Mouse (Mus musculus): ENCODE measurements at regions not wholly inside any gene's neighbourhood (a gene's known extent, or its start where the extent isn't known, plus 50 kb on each side); places are given as distances from the start of the nearest gene placed in this dataset.

- no peak for DNase-seq
Observed at GRCm38 (mm10) chr16:78247189-78247588, 54.1 kb upstream of the Cxadr start.

DNA sequence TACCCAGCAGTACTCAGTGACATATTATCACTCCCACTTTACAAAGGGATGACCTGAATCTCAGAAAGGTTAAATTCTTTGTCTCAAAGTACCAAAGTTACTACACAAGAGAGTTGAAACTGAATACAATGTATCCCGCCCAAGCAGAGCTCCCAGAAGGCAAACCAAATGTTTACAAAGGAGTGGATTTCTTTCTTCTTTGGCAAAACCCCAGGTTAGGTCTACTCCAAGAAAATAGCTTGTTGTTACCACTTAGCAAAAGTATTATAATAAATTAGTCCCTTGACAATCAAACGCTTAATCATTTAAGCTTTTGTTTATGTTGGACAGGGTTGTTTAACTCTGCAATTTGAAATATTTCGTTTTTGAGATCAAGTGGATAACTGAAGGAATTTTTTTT lies 58.6 kb upstream of the Cxadr start:
- DNase-seq = no peak

- no peak for DNase-seq
Observed at GRCm38 (mm10) chr16:78240152-78240551, 61.1 kb upstream of the Cxadr start.

- peak; percentile 21 to 26 for DNase-seq
Observed at GRCm38 (mm10) chr16:78238052-78238701, 63.1 kb upstream of the Cxadr start.

DNA sequence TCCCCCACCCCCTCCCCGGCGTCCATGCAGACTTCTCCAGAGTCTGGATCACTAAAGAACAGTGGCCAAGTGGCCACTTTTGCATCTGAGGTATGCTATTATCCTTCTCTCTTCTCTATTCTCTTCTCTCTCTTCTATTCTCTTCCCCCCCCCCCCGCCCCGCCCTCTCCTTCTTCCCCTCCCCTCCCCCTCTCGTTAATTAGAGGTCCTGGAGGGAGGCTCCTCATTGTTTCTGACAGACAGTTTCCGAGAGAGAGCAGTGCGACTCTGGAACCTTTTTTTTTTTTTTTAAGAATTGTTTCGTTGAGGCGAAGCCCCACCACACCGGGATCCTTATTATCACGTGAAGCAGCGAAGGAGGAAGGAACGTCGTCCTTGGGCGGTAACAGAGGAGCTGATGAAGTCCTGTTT lies 63.6 kb upstream of the Cxadr start:
- DNase-seq = no peak

DNA sequence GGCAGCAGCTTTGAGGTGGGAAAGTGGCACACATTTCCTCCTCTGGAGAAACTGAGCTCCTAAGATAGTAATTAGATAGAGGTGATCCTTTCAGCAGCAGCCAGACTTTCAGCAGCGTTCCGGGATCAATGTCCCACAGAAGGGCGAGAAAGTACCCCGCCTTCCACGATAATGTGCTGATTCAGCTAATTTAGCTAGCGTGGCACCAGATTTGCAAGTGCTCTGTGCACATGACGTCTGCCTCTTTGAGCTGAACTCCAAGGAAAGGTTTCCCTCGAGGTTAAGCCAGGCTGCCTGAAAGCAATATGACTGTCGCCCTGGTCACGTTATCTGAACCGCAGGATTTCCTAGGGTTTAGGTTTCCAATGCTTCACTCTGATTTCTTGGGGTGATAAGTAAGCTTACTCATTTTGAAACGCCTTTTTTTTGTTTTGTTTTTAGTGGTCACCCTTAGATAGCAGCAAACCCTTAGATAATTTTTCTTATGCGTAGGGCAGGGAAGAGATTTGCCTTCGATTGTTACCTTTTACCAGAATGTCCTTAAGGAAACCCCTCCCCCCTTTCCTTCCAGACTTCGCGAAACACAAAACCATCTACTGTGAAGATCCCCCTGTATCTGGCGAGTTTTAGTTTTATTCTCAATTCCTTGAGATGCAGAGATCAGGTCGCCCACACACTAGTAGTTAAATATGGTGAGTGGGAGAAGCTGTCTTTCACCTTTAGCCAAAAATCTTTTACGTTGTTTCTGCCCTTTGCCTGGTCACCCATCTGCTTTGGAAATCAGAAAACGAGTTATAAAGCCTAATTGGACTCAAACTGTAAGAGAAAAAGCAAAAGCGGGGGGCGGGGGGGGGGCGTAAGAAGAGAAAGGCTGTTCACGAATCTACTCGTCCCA lies 64.3 kb upstream of the Cxadr start:
- no peak for DNase-seq

DNA sequence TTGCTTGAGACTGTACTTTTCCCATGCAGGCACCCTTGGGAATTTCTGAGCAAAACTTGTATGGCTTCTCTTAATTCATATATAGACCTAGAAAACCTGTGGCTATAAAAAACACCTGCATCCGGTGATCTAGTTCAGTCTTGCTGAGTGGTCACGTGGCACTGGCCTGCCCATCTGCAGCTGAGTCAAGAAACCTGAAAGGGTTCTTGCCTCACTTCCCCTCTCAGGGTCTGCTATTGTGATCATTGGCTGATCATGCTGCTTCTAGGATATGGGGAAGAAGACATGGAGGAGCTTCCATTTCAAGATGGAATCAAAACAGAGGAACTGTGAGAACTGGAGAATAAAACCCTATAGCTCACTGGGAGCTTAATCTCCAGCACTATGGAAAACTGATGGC lies 69.1 kb upstream of the Cxadr start:
- no peak for DNase-seq

GRCm38 (mm10) chr16:78229013-78229412 lies 72.3 kb upstream of the Cxadr start:
- DNase-seq = no peak

DNA sequence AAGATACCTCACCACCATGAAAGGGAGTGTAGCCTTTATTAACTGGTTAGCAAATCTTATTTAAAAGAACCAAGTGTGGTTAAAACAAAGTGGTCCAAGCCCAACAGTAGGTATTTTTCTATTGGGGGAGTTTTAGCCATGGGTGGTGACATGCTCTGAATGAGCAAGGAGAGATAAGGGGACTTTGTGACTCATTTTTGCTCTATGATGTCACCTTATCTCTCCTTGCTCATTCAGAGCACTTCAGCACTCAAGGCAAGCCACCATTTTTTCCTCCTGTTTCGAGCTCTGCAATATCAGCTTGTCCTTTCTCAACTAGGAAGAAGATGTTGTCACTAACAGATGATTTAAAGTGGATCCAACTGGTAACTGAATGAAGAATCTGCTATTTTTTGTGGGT lies 78.9 kb upstream of the Cxadr start:
- no peak for DNase-seq

- DNase-seq = no peak
Observed at GRCm38 (mm10) chr16:78221781-78222180, 79.5 kb upstream of the Cxadr start.

DNA sequence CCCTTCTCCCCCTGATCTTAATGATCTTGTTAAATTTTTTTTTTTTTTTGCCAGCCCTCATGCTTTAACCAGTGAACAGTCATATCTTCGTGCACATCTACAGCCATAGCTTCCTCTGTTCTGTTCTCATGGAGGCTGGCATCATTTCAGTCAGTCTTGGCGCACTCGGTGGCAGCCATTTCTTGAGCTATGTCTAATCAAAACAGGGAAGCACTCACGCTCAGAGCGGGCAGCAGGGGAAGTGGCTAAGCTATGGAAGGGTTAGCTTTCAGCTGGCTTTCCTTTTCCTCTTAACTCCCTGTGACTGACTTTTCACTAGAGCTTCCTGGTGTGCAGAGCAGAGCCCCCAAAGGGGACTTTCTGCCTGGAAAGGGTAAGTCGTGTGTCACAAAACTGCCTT lies 83.7 kb upstream of the Cxadr start:
- no peak for DNase-seq

DNA sequence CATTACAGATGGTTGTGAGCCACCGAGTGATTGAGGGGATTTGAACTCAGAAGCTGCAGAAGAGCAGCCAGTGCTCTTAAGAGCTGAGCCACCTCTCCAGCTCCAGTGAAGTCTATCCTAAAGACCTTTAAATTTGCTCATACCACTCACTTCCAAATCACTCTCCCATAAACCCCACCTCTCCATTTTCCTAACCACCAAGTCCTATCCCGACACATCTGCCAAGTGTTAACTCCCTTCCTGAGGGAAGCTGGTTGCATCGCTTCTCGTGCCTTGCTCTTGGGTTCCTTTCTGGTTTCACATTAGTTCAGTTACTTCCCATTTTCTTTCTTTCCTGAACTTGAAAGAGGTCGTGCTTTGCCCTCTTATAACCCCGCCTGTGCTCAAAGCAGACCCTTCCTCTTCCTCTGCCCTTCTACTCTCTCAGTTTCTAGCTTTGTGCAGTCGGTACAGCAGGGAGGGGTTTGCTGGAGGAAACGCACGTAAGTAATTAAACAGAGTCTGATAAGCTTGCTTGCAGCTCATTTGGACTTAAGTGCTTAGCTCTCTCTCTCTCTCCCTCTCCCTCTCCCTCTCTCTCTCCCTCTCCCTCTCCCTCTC lies 84.4 kb upstream of the Cxadr start:
- DNase-seq = no peak

DNA sequence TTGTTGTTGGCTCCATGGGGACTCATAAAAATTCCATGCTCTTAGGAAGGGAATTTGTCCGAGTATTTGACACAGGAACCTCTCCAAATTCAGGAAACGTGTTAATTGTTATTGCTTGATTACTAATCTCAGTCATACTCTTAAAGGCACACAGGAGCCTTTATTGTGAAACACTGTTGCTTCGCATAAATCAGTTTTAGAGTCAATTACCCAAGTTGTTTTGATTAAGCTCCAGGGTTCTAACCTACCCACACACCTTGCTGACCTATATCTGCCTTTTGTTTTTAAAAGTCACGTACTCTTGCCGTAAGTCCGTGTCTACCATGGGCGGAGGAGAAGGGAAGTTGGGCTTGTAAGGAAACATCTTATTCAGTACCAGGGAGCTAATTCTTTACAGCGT lies 89.6 kb upstream of the Cxadr start:
- DNase-seq = no peak

DNA sequence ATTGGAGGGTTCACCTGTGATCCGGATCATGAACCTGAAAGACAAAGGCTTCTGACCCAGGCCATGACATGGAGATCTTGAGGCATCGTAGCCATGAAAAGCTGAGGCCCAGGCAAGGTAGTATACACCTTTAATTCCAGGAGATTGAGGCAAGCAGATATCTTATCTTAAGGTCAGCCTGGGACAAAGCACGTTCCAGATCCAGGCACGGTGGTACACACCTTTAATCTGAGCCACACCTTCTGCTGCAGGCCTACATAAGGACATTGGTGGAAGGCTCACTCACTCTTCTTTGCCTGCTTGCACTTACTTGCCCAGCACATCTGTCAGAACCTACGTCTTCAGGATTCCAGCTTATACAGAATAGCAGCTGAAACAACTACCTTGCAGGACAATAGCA lies 93.0 kb upstream of the Cxadr start:
- no peak for DNase-seq

DNA sequence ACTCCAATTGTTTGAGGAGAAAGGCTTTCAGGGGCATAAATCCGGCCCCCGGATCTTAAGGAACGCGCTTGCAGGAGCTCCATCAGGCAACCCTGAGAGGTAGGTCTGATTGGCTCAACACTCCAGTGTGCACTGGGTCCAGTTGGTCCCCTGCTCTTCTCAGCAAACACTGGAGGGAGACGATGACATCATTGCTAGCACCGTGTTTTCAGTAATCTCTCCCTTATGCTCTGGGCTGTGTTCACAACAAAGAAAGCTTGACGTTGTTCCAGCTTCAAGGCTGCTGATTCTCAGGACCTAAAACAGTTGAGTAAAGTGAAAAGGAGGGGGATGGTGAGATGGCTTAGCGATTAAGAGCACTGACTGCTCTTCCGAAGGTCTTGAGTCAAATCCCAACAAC lies 97.0 kb upstream of the Cxadr start:
- DNase-seq = no peak

DNA sequence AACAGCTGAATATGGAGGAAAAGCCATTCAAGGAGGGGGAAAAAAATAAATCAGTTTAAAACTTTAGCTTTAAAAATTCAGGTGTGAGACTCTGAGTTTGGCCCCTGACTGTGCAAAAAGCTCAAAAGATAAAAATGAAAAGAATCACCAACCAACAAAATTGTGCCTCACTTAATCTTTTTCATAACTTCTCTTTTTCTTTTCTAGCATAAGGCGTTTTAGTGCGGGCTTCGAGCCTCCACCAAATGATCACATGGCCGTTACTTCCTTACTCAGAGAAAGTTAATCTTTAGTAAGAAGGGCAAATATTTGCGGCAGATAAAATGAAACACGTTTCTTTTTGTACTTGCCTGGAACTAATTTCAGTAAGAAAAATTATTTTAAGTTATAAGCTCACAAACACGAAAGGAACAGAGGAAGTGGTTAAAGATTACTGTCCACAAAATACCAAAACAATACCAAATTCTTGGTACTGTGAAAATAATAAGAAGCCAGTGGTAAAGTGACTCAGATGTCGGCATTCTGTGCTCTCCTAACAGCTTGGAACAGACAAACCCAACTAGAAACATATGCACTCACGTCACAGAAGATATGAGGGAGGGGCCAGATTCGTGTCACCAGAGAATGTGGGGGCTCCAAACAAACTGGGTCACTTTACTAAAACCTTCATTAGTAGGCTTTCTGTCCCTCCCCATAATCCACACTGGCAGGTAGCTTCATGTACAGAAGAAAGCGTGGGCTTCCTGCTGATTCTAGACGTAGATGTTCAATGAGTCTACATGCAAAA lies 101.1 kb upstream of the Cxadr start:
- no peak for DNase-seq

- DNase-seq = no peak
Observed at GRCm38 (mm10) chr16:78199252-78199651, 102.0 kb upstream of the Cxadr start.

DNA sequence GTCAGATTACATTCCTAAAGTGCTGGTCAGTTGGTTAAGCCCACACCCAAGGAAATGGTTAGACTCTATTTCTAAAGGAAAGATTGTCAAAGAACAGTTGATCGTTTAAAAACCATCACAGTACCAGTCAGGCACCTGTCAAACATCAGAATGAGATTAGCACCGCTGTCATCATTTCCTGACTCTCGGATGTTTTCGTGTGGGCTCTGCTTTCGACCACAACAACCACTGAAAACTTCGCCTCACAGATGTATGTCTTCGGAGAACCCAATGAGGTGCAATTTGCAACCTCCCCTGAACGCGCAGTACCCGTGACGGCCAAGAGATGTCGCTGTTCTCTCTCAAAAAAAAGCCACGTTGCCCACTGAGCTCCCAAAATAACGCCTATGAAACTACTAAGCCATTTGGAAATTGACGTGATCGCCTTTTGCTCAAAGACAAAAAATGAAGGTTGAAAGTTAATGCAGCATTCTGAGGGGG lies 102.6 kb upstream of the Cxadr start:
- DNase-seq = peak; percentile 78 to 82

DNA sequence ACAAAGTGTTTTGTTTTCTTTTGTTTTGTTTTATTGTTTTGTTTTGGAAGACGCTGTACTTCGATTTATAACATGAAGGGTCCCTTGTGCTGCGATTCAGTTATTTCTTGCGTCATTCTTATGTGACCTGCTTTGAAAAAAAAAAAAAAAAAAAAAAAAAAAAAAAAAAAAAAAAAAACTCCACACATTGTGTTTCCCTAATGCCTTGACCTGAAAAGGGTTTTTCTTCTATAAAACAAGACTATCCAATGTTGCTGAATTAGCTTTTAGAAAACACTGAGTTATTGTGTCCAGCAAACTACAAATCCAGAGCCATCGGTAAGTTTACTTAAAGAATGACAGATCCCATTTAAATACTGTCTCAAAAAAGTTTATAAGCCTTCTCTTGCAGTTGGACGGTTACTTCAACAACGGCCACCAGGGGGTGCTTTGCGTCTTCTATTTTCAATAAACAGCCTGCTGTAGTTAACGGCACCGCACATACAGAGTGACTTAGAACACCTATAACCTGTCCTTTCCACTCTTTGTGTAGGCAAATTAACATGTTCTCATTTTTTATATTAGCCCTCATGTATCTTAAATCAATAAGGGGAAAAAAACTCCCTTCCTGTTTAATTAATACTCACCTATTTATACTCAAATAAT lies 103.9 kb upstream of the Cxadr start:
- peak; percentile 75 to 78 for DNase-seq

DNA sequence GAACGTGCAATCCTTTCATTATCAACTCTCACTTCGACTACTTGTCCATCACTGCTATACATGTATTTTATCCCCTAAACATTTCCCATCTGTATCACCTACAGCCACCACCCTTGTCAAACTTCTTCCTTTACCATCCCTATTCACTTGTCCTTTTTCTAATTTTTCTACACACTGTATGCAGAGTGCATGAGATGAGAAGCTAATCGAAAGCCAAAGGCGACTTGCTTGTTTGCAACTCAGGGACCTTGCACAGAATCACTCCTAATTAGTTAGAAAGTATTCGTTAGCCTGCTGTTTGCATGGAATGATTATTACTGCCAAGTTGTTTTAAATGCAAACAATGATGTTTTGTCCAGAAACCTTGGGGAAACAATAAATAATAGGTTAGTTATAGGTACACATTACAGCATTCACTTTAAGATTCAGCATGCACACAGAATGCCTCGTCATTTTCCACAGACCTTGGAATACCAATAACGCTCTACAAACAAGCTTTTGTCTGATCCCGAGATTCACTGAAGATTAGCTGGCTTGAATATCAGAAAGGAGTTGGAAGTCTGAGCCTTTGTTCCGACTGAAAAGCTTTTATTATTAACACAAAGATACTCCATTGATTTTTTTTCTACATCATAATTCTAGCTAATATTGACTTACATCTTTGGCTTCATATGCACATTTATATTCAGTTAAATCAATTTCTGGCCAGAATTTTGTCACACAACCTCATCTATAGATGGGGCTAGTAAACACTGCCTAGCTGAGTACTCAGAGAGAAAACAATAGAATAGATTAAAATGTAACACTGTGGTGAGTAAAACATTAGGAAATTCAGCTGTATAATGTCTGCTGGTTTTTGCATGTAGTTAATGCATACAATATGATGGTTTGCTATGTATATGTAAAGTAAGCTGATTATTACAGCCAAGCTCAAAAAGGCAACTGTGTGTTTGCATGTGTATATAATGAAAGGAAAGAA lies 130.4 kb upstream of the Cxadr start:
- no peak for DNase-seq

GRCm38 (mm10) chr16:78156876-78157232 lies 144.4 kb upstream of the Cxadr start:
- no peak for DNase-seq

Measured in layer of hippocampus, postnatal 36 days (tissue).